Mouse (Mus musculus): ENCODE measurements around the gene Fndc3a. TPM values are rescaled to one million over a fixed set of nuclear protein-coding genes. Genes with fewer than 3 reads are reported as not detected.

The Fndc3a gene
- polyA plus RNA-seq (2015; fragmentation: Illumina TruSeq; extraction: RNeasy Lipid Tissue Mini Kit (QIAGEN cat#74804); ENCODE audit: low read depth, low replicate concordance): 26.9 TPM

GRCm38 (mm10) chr14:72709710-72710340 is at the start of gene Fndc3a:
Fndc3a (minus strand) TSS chr14:72710003.

GRCm38 (mm10) chr14:72491738-72492137 is 218.1 kb downstream of the Fndc3a start, which contains the start of gene Gm9195:
Gm9195 (minus strand) TSS chr14:72491838.

Other genes starting within 250 kb of the Fndc3a start
- not detected for gene Gm9195, start 218.2 kb downstream of the Fndc3a start, polyA plus RNA-seq (2015; fragmentation: Illumina TruSeq; extraction: RNeasy Lipid Tissue Mini Kit (QIAGEN cat#74804); ENCODE audit: low read depth, low replicate concordance)

All from brain, adult 10 weeks (tissue).